Mouse (Mus musculus): Measurements from ENCODE around the gene Gpc2. TPM values are rescaled to one million over a fixed set of nuclear protein-coding genes. Genes with fewer than 3 reads are reported as not detected.
A peak's percentile ranks its signal among the peaks of the same experiment; 100 is the strongest.

Gene Gpc2
- total RNA-seq (2021), result 1 to 10 TPM; 2.1 to 3.1 TPM

- DNase-seq, result peak; percentile 78 to 84
Measured at GRCm38 (mm10) chr5:138279585-138280424, at the start of gene Gpc2, which contains the start of the genes Gm43720 and Stag3. Gene Gpc2 (minus strand): TSS chr5:138280005. Gene Gm43720 (minus strand): TSS chr5:138279958. Gene Stag3 (plus strand): TSS chr5:138280240.

- DNase-seq, result no peak
Measured at GRCm38 (mm10) chr5:138312795-138313194, 33.0 kb upstream of the Gpc2 start.

- no peak for DNase-seq
Measured at GRCm38 (mm10) chr5:138299613-138300012, 19.8 kb upstream of the Gpc2 start.

GRCm38 (mm10) chr5:138294158-138294557 is 14.4 kb upstream of the Gpc2 start:
- no peak for DNase-seq

GRCm38 (mm10) chr5:138291638-138292037 is 11.8 kb upstream of the Gpc2 start:
- no peak for DNase-seq

GRCm38 (mm10) chr5:138287861-138288260 is 8.1 kb upstream of the Gpc2 start:
- DNase-seq, result no peak

GRCm38 (mm10) chr5:138283540-138283939 is 3.7 kb upstream of the Gpc2 start:
- DNase-seq, result no peak

GRCm38 (mm10) chr5:138281798-138282197 is 2.0 kb upstream of the Gpc2 start:
- no peak for DNase-seq

GRCm38 (mm10) chr5:138280829-138281228 is 1.0 kb upstream of the Gpc2 start:
- no peak for DNase-seq

- DNase-seq, result no peak
Measured at GRCm38 (mm10) chr5:138280425-138280768, 592 bp upstream of the Gpc2 start.

- DNase-seq, result no peak
Measured at GRCm38 (mm10) chr5:138277994-138278393, 1.8 kb downstream of the Gpc2 start.

- no peak for DNase-seq
Measured at GRCm38 (mm10) chr5:138275216-138276050, 4.4 kb downstream of the Gpc2 start.

- no peak for DNase-seq
Measured at GRCm38 (mm10) chr5:138274186-138274585, 5.6 kb downstream of the Gpc2 start.

- DNase-seq, result no peak
Measured at GRCm38 (mm10) chr5:138272409-138272923, 7.3 kb downstream of the Gpc2 start, which contains the start of gene Gal3st4. Gene Gal3st4 (minus strand): TSS chr5:138272840.

GRCm38 (mm10) chr5:138271232-138271631 is 8.6 kb downstream of the Gpc2 start:
- DNase-seq, result no peak

- no peak for DNase-seq
Measured at GRCm38 (mm10) chr5:138268980-138269379, 10.8 kb downstream of the Gpc2 start.

- DNase-seq, result no peak
Measured at GRCm38 (mm10) chr5:138267114-138267513, 12.7 kb downstream of the Gpc2 start.

GRCm38 (mm10) chr5:138265712-138266111 is 14.1 kb downstream of the Gpc2 start:
- no peak for DNase-seq

- DNase-seq, result no peak
Measured at GRCm38 (mm10) chr5:138264207-138264578, 15.6 kb downstream of the Gpc2 start.

- DNase-seq, result peak; percentile 87 to 90
Measured at GRCm38 (mm10) chr5:138263260-138264206, 16.3 kb downstream of the Gpc2 start, which contains the start of gene BC037034. Gene BC037034 (minus strand): TSS chr5:138264033.

- DNase-seq, result no peak
Measured at GRCm38 (mm10) chr5:138262582-138263240, 17.1 kb downstream of the Gpc2 start.

Data from layer of hippocampus, postnatal 36 days (tissue).